Mouse (Mus musculus) liver, embryonic 14.5 days (tissue): Measurements from ENCODE around the gene Dhps. TPM values are rescaled to one million over a fixed set of nuclear protein-coding genes. Genes with fewer than 3 reads are reported as not detected.

Experiments
- ATAC-seq: fragments of 200-750 bp; cut with Nextera tagmentation; 2 replicates; pipeline ENCODE4 v1.8.0; 2017; ENCODE audit warnings: moderate number of reproducible peaks, mild to moderate bottlenecking, moderate library complexity; ENCODE audit not compliant: insufficient read depth
- DNase-seq, 3 experiments: peaks; one replicate each; pipeline ENCODE4 v3.0.0-alpha.2; 2012 to 2013; ENCODE audit warnings: low read depth in 3 of 3, low spot score in 3 of 3
- H3K27ac ChIP-seq: fragments of 300-500 bp; sonication (generic); 2 replicates; pipeline ENCODE4 v1.5.1; 2014; ENCODE audit warnings: moderate library complexity, mild to moderate bottlenecking, control low read depth, inconsistent platforms
- H3K27me3 ChIP-seq: fragments of 300-500 bp; sonication (generic); 2 replicates; pipeline ENCODE4 v1.6.1; 2014; ENCODE audit warnings: mild to moderate bottlenecking, low read length, moderate library complexity; ENCODE audit not compliant: control insufficient read depth, insufficient read depth
- H3K36me3 ChIP-seq: fragments of 300-500 bp; sonication (generic); replicated peaks from 2 replicates; pipeline ENCODE4 v1.6.1; 2014; ENCODE audit warnings: low read depth; ENCODE audit not compliant: control insufficient read depth, insufficient read depth
- H3K4me1 ChIP-seq, 2 experiments: fragments of 200-500 bp in 1 of 2; fragments of 300-500 bp in 1 of 2; sonication (generic) in 1 of 2; replicated peaks; 2 replicates each; pipeline ENCODE4 v1.6.1; 2012 to 2014; ENCODE audit warnings: antibody characterized with exemption in 1 of 2, inconsistent platforms in 1 of 2, low read length in 1 of 2; ENCODE audit not compliant: control insufficient read depth in 2 of 2, insufficient read depth in 2 of 2
- H3K4me2 ChIP-seq: fragments of 300-500 bp; sonication (generic); 2 replicates; pipeline ENCODE4 v1.6.1; 2014; ENCODE audit warnings: low read depth, mild to moderate bottlenecking, control low read depth, moderate library complexity
- H3K4me3 ChIP-seq, 2 experiments: fragments of 200-500 bp in 1 of 2; fragments of 300-500 bp in 1 of 2; sonication (generic) in 1 of 2; 2 replicates each; pipeline ENCODE4 v1.5.1; 2012 to 2014; ENCODE audit warnings: low read depth in 2 of 2, low read length in 2 of 2, mild to moderate bottlenecking in 2 of 2, control low read depth in 1 of 2, inconsistent platforms in 1 of 2, moderate library complexity in 1 of 2; ENCODE audit not compliant: insufficient read depth in 1 of 2
- H3K9ac ChIP-seq: fragments of 300-500 bp; sonication (generic); replicated peaks from 2 replicates; pipeline ENCODE4 v1.6.1; 2014; ENCODE audit warnings: mild to moderate bottlenecking, control low read depth, moderate library complexity
- H3K9me3 ChIP-seq: fragments of 300-500 bp; sonication (generic); 2 replicates; pipeline ENCODE4 v1.6.1; 2016; ENCODE audit warnings: low read length, mixed read lengths; ENCODE audit not compliant: control insufficient read depth
- CTCF ChIP-seq: IDR thresholded peaks from 2 replicates; pipeline ENCODE4 v1.5.1; 2016; ENCODE audit warnings: antibody characterized with exemption, low read depth, control low read depth
- EP300 ChIP-seq: IDR thresholded peaks from 2 replicates; pipeline ENCODE4 v1.6.1; 2016; ENCODE audit warnings: antibody characterized with exemption, low read depth
- WGBS: fragments of 180-500 bp; shearing (Covaris S2); extraction: QIAGEN DNeasy Blood & Tissue Kit; methylation state at CpG from one replicate; pipeline ENCODE4 v1.1.7; 2014; ENCODE audit not compliant: insufficient replicate concordance; 5-methylcytosine and 5-hydroxymethylcytosine counted together
- microRNA-seq: library from miRNA; unstranded; fragments of <30 nt; microRNA quantifications from one replicate; pipeline ENCODE4, GENCODE M21; 2016
- polyA plus RNA-seq, 2 experiments: library from polyadenylated mRNA; depleted of rRNA in 1 of 2; stranded (reverse) in 1 of 2; unstranded in 1 of 2; fragments of >200 nt; fragmentation: Nextera tagmentation in 1 of 2; extraction: Ambion mirVana in 1 of 2; gene quantifications; 2 replicates each; pipeline versions ENCODE4 v1.2.1 to v1.2.3; 2012 to 2014

The Dhps gene
- polyA plus RNA-seq, 2 experiments: 21.5 to 36.4 TPM

- no peak within 1 kb of the TSS for H3K4me2 ChIP-seq
- H3K4me3 ChIP-seq: no peak within 1 kb of the TSS
- H3K27me3 ChIP-seq: no peaks in the 10 kb centered on the region; the same call in none of the 2 replicates
- WGBS: 56% methylated on average over 3 of the region's 3 CpGs
- no peak within 1 kb of the TSS for H3K27ac ChIP-seq
- no peaks in the 10 kb centered on the region for H3K4me1 ChIP-seq
- no peak for ATAC-seq
- DNase-seq: no peak
- H3K36me3 ChIP-seq: no peaks in the 10 kb centered on the region
- TF ChIP-seq CTCF (no peak), EP300 (no peak)
- H3K9me3 ChIP-seq: no peaks in the 10 kb centered on the region
- no peak within 1 kb of the TSS for H3K9ac ChIP-seq
Observed at GRCm38 (mm10) chr8:85122995-85123394, 51.4 kb downstream of the Dhps start, which contains the start of gene Zfp791. Zfp791 (minus strand) TSS chr8:85123095.

GRCm38 (mm10) chr8:85123691-85124090, 52.1 kb downstream of the Dhps start:
- 62% methylated on average over 8 of the region's 8 CpGs for WGBS

More at GRCm38 (mm10) chr8:85123691-85124090, 52.1 kb downstream of the Dhps start:
- Histone ChIP-seq H3K36me3 (no peaks in the 10 kb centered on the region), H3K9me3 (no peaks in the 10 kb centered on the region), H3K4me3 (no peak overlapping the region), H3K4me1 (no peaks in the 10 kb centered on the region), H3K27me3 (no peaks in the 10 kb centered on the region; the same call in none of the 2 replicates), H3K4me2 (no peak overlapping the region), H3K27ac (no peak overlapping the region), H3K9ac (no peak overlapping the region)
- TF ChIP-seq EP300 (no peak), CTCF (no peak)
- ATAC-seq (no peak), DNase-seq (no peak)

Small RNAs within 50 kb of the gene (microRNA-seq; reads per million reads assigned to microRNA genes)
- gene Gm23388 (1.3 reads per million), gene Mir7070 (1.3 reads per million)

Other genes starting within 250 kb of the Dhps start
- 1.9 TPM in 2 replicates for gene Dand5, start 248.9 kb upstream of the Dhps start, polyA plus RNA-seq (2012; rRNA removed)
- gene Dand5, start 248.9 kb upstream of the Dhps start, polyA plus RNA-seq (2014; fragmentation: Nextera tagmentation; extraction: Ambion mirVana): 2.5 and 2.7 TPM in 2 replicates
- gene Gadd45gip1, start 240.2 kb upstream of the Dhps start, polyA plus RNA-seq (2012; rRNA removed): 24.4 and 31.0 TPM in 2 replicates
- gene Gadd45gip1, start 240.2 kb upstream of the Dhps start, polyA plus RNA-seq (2014; fragmentation: Nextera tagmentation; extraction: Ambion mirVana): 50.2 and 55.7 TPM in 2 replicates
- gene Rad23a, start 231.1 kb upstream of the Dhps start, polyA plus RNA-seq (2012; rRNA removed): 139 and 184 TPM in 2 replicates
- 258 and 279 TPM in 2 replicates for gene Rad23a, start 231.1 kb upstream of the Dhps start, polyA plus RNA-seq (2014; fragmentation: Nextera tagmentation; extraction: Ambion mirVana)
- gene Calr, start 224.8 kb upstream of the Dhps start, polyA plus RNA-seq (2012; rRNA removed): 144 and 262 TPM in 2 replicates
- gene Calr, start 224.8 kb upstream of the Dhps start, polyA plus RNA-seq (2014; fragmentation: Nextera tagmentation; extraction: Ambion mirVana): 348 and 351 TPM in 2 replicates
- 53.5 and 54.8 TPM in 2 replicates for gene Farsa, start 214.8 kb upstream of the Dhps start, polyA plus RNA-seq (2012; rRNA removed)
- gene Farsa, start 214.8 kb upstream of the Dhps start, polyA plus RNA-seq (2014; fragmentation: Nextera tagmentation; extraction: Ambion mirVana): 45.8 and 48.7 TPM in 2 replicates
- gene Syce2, start 199.6 kb upstream of the Dhps start, polyA plus RNA-seq (2012; rRNA removed): 16.7 and 26.4 TPM in 2 replicates
- 78.2 and 80.2 TPM in 2 replicates for gene Syce2, start 199.6 kb upstream of the Dhps start, polyA plus RNA-seq (2014; fragmentation: Nextera tagmentation; extraction: Ambion mirVana)
- gene Gcdh, start 177.8 kb upstream of the Dhps start, polyA plus RNA-seq (2012; rRNA removed): 27.1 and 31.4 TPM in 2 replicates
- 38.9 and 42.7 TPM in 2 replicates for gene Gcdh, start 177.8 kb upstream of the Dhps start, polyA plus RNA-seq (2014; fragmentation: Nextera tagmentation; extraction: Ambion mirVana)
- gene Klf1, start 169.8 kb upstream of the Dhps start, polyA plus RNA-seq (2012; rRNA removed): 209 and 251 TPM in 2 replicates
- gene Klf1, start 169.8 kb upstream of the Dhps start, polyA plus RNA-seq (2014; fragmentation: Nextera tagmentation; extraction: Ambion mirVana): 522 and 566 TPM in 2 replicates
- 9.6 and 11.0 TPM in 2 replicates for gene Dnase2a, start 163.2 kb upstream of the Dhps start, polyA plus RNA-seq (2012; rRNA removed)
- gene Dnase2a, start 163.2 kb upstream of the Dhps start, polyA plus RNA-seq (2014; fragmentation: Nextera tagmentation; extraction: Ambion mirVana): 8.4 and 8.5 TPM in 2 replicates
- gene Mast1, start 134.4 kb upstream of the Dhps start, polyA plus RNA-seq (2012; rRNA removed): 0.06 and 0.21 TPM in 2 replicates
- gene Mast1, start 134.4 kb upstream of the Dhps start, polyA plus RNA-seq (2014; fragmentation: Nextera tagmentation; extraction: Ambion mirVana): 0.08 and 0.14 TPM in 2 replicates
- 0.03 TPM in 1 of 2 replicates, not detected in the other for gene Rtbdn, start 124.8 kb upstream of the Dhps start, polyA plus RNA-seq (2012; rRNA removed)
- not detected in 2 replicates for gene Rtbdn, start 124.8 kb upstream of the Dhps start, polyA plus RNA-seq (2014; fragmentation: Nextera tagmentation; extraction: Ambion mirVana)
- gene Gm49661, start 102.3 kb upstream of the Dhps start, polyA plus RNA-seq (2012; rRNA removed): not detected in 2 replicates
- gene Gm49661, start 102.3 kb upstream of the Dhps start, polyA plus RNA-seq (2014; fragmentation: Nextera tagmentation; extraction: Ambion mirVana): not detected in 2 replicates
- gene Prdx2, start 102.2 kb upstream of the Dhps start, polyA plus RNA-seq (2012; rRNA removed): 1,117 and 1,155 TPM in 2 replicates
- 2,207 and 2,282 TPM in 2 replicates for gene Prdx2, start 102.2 kb upstream of the Dhps start, polyA plus RNA-seq (2014; fragmentation: Nextera tagmentation; extraction: Ambion mirVana)
- 49.3 and 56.2 TPM in 2 replicates for gene Rnaseh2a, start 102.0 kb upstream of the Dhps start, polyA plus RNA-seq (2012; rRNA removed)
- gene Rnaseh2a, start 102.0 kb upstream of the Dhps start, polyA plus RNA-seq (2014; fragmentation: Nextera tagmentation; extraction: Ambion mirVana): 107 and 125 TPM in 2 replicates
- 8.3 and 10.5 TPM in 2 replicates for gene Junb, start 93.0 kb upstream of the Dhps start, polyA plus RNA-seq (2012; rRNA removed)
- 10.5 and 11.2 TPM in 2 replicates for gene Junb, start 93.0 kb upstream of the Dhps start, polyA plus RNA-seq (2014; fragmentation: Nextera tagmentation; extraction: Ambion mirVana)
- 2.3 and 4.3 TPM in 2 replicates for gene Hook2, start 81.2 kb upstream of the Dhps start, polyA plus RNA-seq (2012; rRNA removed)
- 3.2 and 4.3 TPM in 2 replicates for gene Hook2, start 81.2 kb upstream of the Dhps start, polyA plus RNA-seq (2014; fragmentation: Nextera tagmentation; extraction: Ambion mirVana)
- gene Best2, start 57.2 kb upstream of the Dhps start, polyA plus RNA-seq (2012; rRNA removed): 0.02 TPM in 1 of 2 replicates, not detected in the other
- gene Best2, start 57.2 kb upstream of the Dhps start, polyA plus RNA-seq (2014; fragmentation: Nextera tagmentation; extraction: Ambion mirVana): not detected in 2 replicates
- 83.4 and 85.3 TPM in 2 replicates for gene Asna1, start 46.5 kb upstream of the Dhps start, polyA plus RNA-seq (2012; rRNA removed)
- 56.9 and 58.8 TPM in 2 replicates for gene Asna1, start 46.5 kb upstream of the Dhps start, polyA plus RNA-seq (2014; fragmentation: Nextera tagmentation; extraction: Ambion mirVana)
- 74.0 and 100 TPM in 2 replicates for gene Trir, start 44.9 kb upstream of the Dhps start, polyA plus RNA-seq (2012; rRNA removed)
- gene Trir, start 44.9 kb upstream of the Dhps start, polyA plus RNA-seq (2014; fragmentation: Nextera tagmentation; extraction: Ambion mirVana): 84.4 and 89.3 TPM in 2 replicates
- 24.8 and 25.2 TPM in 2 replicates for gene Tnpo2, start 34.8 kb upstream of the Dhps start, polyA plus RNA-seq (2012; rRNA removed)
- gene Tnpo2, start 34.8 kb upstream of the Dhps start, polyA plus RNA-seq (2014; fragmentation: Nextera tagmentation; extraction: Ambion mirVana): 9.9 and 10.2 TPM in 2 replicates
- gene Fbxw9, start 11.7 kb upstream of the Dhps start, polyA plus RNA-seq (2012; rRNA removed): 8.9 and 13.5 TPM in 2 replicates
- 5.7 and 6.0 TPM in 2 replicates for gene Fbxw9, start 11.7 kb upstream of the Dhps start, polyA plus RNA-seq (2014; fragmentation: Nextera tagmentation; extraction: Ambion mirVana)
- 0.29 TPM in 1 of 2 replicates, not detected in the other for gene Gm5741, start 3.8 kb upstream of the Dhps start, polyA plus RNA-seq (2012; rRNA removed)
- not detected in 2 replicates for gene Gm5741, start 3.8 kb upstream of the Dhps start, polyA plus RNA-seq (2014; fragmentation: Nextera tagmentation; extraction: Ambion mirVana)
- 40.6 and 51.8 TPM in 2 replicates for gene Wdr83os, start 9.0 kb downstream of the Dhps start, polyA plus RNA-seq (2012; rRNA removed)
- gene Wdr83os, start 9.0 kb downstream of the Dhps start, polyA plus RNA-seq (2014; fragmentation: Nextera tagmentation; extraction: Ambion mirVana): 61.8 and 71.5 TPM in 2 replicates
- gene Wdr83, start 9.5 kb downstream of the Dhps start, polyA plus RNA-seq (2012; rRNA removed): 21.2 and 26.0 TPM in 2 replicates
- 20.1 and 24.4 TPM in 2 replicates for gene Wdr83, start 9.5 kb downstream of the Dhps start, polyA plus RNA-seq (2014; fragmentation: Nextera tagmentation; extraction: Ambion mirVana)
- gene Man2b1, start 11.5 kb downstream of the Dhps start, polyA plus RNA-seq (2012; rRNA removed): 15.2 and 19.5 TPM in 2 replicates
- 17.2 and 20.6 TPM in 2 replicates for gene Man2b1, start 11.5 kb downstream of the Dhps start, polyA plus RNA-seq (2014; fragmentation: Nextera tagmentation; extraction: Ambion mirVana)
- gene Zfp791, start 51.3 kb downstream of the Dhps start, polyA plus RNA-seq (2012; rRNA removed): 0.64 and 0.87 TPM in 2 replicates
- gene Zfp791, start 51.3 kb downstream of the Dhps start, polyA plus RNA-seq (2014; fragmentation: Nextera tagmentation; extraction: Ambion mirVana): 0.44 and 0.63 TPM in 2 replicates
- not detected in 2 replicates for gene Cks1brt, start 80.2 kb downstream of the Dhps start, polyA plus RNA-seq (2012; rRNA removed)
- not detected in 2 replicates for gene Cks1brt, start 80.2 kb downstream of the Dhps start, polyA plus RNA-seq (2014; fragmentation: Nextera tagmentation; extraction: Ambion mirVana)
- gene Olfr371, start 154.2 kb downstream of the Dhps start, polyA plus RNA-seq (2012; rRNA removed): not detected in 2 replicates
- not detected in 2 replicates for gene Olfr371, start 154.2 kb downstream of the Dhps start, polyA plus RNA-seq (2014; fragmentation: Nextera tagmentation; extraction: Ambion mirVana)
- gene Orc6, start 227.9 kb downstream of the Dhps start, polyA plus RNA-seq (2012; rRNA removed): 44.4 and 71.7 TPM in 2 replicates
- 108 and 109 TPM in 2 replicates for gene Orc6, start 227.9 kb downstream of the Dhps start, polyA plus RNA-seq (2014; fragmentation: Nextera tagmentation; extraction: Ambion mirVana)
- 24.6 and 35.6 TPM in 2 replicates for gene Vps35, start 228.0 kb downstream of the Dhps start, polyA plus RNA-seq (2012; rRNA removed)
- gene Vps35, start 228.0 kb downstream of the Dhps start, polyA plus RNA-seq (2014; fragmentation: Nextera tagmentation; extraction: Ambion mirVana): 89.9 and 97.5 TPM in 2 replicates